Mouse (Mus musculus): ENCODE results near the gene Tmem163.
A peak's percentile ranks its signal among the peaks of the same experiment; 100 is the strongest.

Tmem163 gene

GRCm38 (mm10) chr1:127679498-127680133 lies at the start of gene Tmem163:
Gene Tmem163 (minus strand): TSS chr1:127679548.
- DNase-seq, result peak; percentile 27 to 65

GRCm38 (mm10) chr1:127729096-127729495 lies 49.7 kb upstream of the Tmem163 start, which contains the start of gene Acmsd:
Gene Acmsd (plus strand): TSS chr1:127729413.
- DNase-seq, result peak; percentile 88 to 92

GRCm38 (mm10) chr1:127723596-127723995 lies 44.2 kb upstream of the Tmem163 start:
- peak; percentile 52 to 81 for DNase-seq

- no peak for DNase-seq
Measured at GRCm38 (mm10) chr1:127718290-127718689, 38.9 kb upstream of the Tmem163 start.

- DNase-seq, result no peak
Measured at GRCm38 (mm10) chr1:127716441-127716840, 37.1 kb upstream of the Tmem163 start.

- DNase-seq, result no peak
Measured at GRCm38 (mm10) chr1:127706269-127706668, 26.9 kb upstream of the Tmem163 start.

- peak in 1 of 2 experiments; percentile 27 for DNase-seq
Measured at GRCm38 (mm10) chr1:127702187-127702586, 22.8 kb upstream of the Tmem163 start.

- DNase-seq, result no peak
Measured at GRCm38 (mm10) chr1:127696533-127696932, 17.2 kb upstream of the Tmem163 start.

GRCm38 (mm10) chr1:127677661-127678580 lies 1.4 kb downstream of the Tmem163 start:
- DNase-seq, result peak; percentile 37 to 66

GRCm38 (mm10) chr1:127677131-127677631 lies 2.2 kb downstream of the Tmem163 start:
- DNase-seq, result peak in 1 of 2 experiments; percentile 50

GRCm38 (mm10) chr1:127676516-127677099 lies 2.7 kb downstream of the Tmem163 start:
- no peak for DNase-seq

- DNase-seq, result no peak
Measured at GRCm38 (mm10) chr1:127676116-127676515, 3.2 kb downstream of the Tmem163 start.

- DNase-seq, result no peak
Measured at GRCm38 (mm10) chr1:127675253-127675652, 4.1 kb downstream of the Tmem163 start.

GRCm38 (mm10) chr1:127673221-127674050 lies 5.9 kb downstream of the Tmem163 start:
- no peak for DNase-seq

GRCm38 (mm10) chr1:127668161-127668560 lies 11.2 kb downstream of the Tmem163 start:
- no peak for DNase-seq

- no peak for DNase-seq
Measured at GRCm38 (mm10) chr1:127667110-127667860, 12.1 kb downstream of the Tmem163 start.

- no peak for DNase-seq
Measured at GRCm38 (mm10) chr1:127666221-127666620, 13.1 kb downstream of the Tmem163 start.

- no peak for DNase-seq
Measured at GRCm38 (mm10) chr1:127662385-127663068, 16.8 kb downstream of the Tmem163 start.

- no peak for DNase-seq
Measured at GRCm38 (mm10) chr1:127661118-127662012, 18.0 kb downstream of the Tmem163 start.

GRCm38 (mm10) chr1:127651564-127651963 lies 27.8 kb downstream of the Tmem163 start:
- DNase-seq, result no peak
